Mouse (Mus musculus) stomach, embryonic 15.5 days (tissue): ENCODE measurements at regions not wholly inside any gene's neighbourhood (a gene's known extent, or its start where the extent isn't known, plus 50 kb on each side); places are given as distances from the start of the nearest gene placed in this dataset.

Source experiments
- ATAC-seq: fragments of 200-750 bp; cut with Nextera tagmentation; 2 replicates; pipeline ENCODE4 v1.8.0; 2017; ENCODE audit warnings: low read depth, moderate number of reproducible peaks, moderate TSS enrichment; ENCODE audit not compliant: insufficient read depth, low FRiP score
- H3K27ac ChIP-seq: fragments of 300-500 bp; sonication (generic); 2 replicates; pipeline ENCODE4 v1.5.1; 2015; ENCODE audit warnings: mild to moderate bottlenecking, inconsistent platforms
- H3K27me3 ChIP-seq: fragments of 300-500 bp; sonication (generic); replicated peaks from 2 replicates; pipeline ENCODE4 v1.6.1; 2015; ENCODE audit warnings: inconsistent platforms
- H3K36me3 ChIP-seq: fragments of 300-500 bp; sonication (generic); 2 replicates; pipeline ENCODE4 v1.6.1; 2015; ENCODE audit warnings: inconsistent platforms
- H3K4me1 ChIP-seq: fragments of 300-500 bp; sonication (generic); 2 replicates; pipeline ENCODE4 v1.6.1; 2015; ENCODE audit warnings: inconsistent platforms
- H3K4me2 ChIP-seq: fragments of 300-500 bp; sonication (generic); 2 replicates; pipeline ENCODE4 v1.6.1; 2015; ENCODE audit warnings: mild to moderate bottlenecking, inconsistent platforms
- H3K4me3 ChIP-seq: fragments of 300-500 bp; sonication (generic); replicated peaks from 2 replicates; pipeline ENCODE4 v1.5.1; 2015; ENCODE audit warnings: inconsistent platforms
- H3K9ac ChIP-seq: fragments of 300-500 bp; sonication (generic); 2 replicates; pipeline ENCODE4 v1.6.1; 2015; ENCODE audit warnings: inconsistent platforms
- H3K9me3 ChIP-seq: fragments of 300-500 bp; sonication (generic); 2 replicates; pipeline ENCODE4 v1.6.1; 2016; ENCODE audit warnings: inconsistent platforms
- WGBS: fragments of 180-500 bp; shearing (Covaris S2); methylation state at CpG from one replicate; pipeline ENCODE4 v1.1.7; 2015; 5-methylcytosine and 5-hydroxymethylcytosine counted together

DNA sequence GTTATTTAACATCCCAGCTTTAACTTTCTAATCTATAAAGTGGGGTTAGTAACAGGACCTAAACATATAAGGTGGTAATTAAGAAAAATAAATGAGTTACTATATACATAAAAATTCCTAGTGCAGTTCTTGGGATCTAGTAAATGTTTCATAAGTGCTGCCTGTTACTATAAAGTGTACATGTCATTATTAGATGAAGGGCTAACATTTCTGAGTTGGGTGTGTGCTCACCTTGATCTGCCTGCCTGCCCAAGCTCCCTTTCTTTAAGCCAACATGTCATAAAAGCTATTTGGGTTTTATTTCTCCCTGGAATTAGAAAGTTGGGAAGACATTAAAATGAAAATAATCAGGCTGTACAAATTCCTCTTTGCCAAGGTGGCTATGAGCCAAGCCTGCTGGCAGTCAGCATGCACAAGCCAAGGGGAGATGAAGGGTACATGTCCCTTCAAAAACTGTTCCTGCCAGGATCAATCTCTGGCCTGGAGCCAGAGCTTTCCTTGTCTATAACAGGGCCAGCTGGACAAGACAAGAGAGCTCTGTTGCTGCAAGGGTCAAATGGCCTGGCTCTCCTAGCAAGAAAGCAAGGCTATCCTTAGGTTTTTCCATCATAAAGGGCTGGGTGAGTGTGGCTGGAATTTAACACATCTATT, 59.9 kb upstream of the Usp24 start:
- Histone ChIP-seq H3K9me3 (no peaks in the 10 kb centered on the region), H3K27me3 (no peaks in the 10 kb centered on the region), H3K4me1 (0 out of 2 replicates have a peak, but pooled peaks cover 5% of the 10 kb centered on the region), H3K9ac (no peak overlapping the region), H3K36me3 (no peaks in the 10 kb centered on the region), H3K4me3 (no peak overlapping the region), H3K27ac (no peak overlapping the region), H3K4me2 (no peak overlapping the region)
- ATAC-seq = no peak

DNA sequence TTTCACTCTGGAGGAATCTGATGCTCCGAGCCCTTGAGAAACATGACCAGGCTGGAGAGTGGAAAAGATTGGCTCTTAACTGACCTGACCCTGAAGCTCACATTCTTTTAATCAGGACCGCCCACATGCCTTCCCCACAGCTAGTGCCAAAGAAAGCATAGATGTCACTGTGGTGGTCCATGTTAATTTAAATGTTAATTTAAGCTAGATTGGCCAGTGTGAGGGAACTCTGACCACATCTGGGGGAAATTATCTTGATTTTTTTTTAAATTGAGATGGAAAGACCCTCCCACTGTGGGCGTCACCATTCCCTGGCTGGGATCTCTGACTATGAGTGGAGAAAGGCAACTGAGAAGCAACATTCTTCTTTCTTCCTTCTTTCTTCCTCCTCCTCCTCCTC, 54.6 kb upstream of the Usp24 start:
- H3K9ac ChIP-seq = no peak overlapping the region
- WGBS = 82% methylated on average over 3 of the region's 3 CpGs
- no peaks in the 10 kb centered on the region for H3K27me3 ChIP-seq
- H3K4me3 ChIP-seq = no peak overlapping the region
- H3K4me2 ChIP-seq = no peak overlapping the region
- no peak overlapping the region for H3K27ac ChIP-seq
- no peak for ATAC-seq
- H3K36me3 ChIP-seq = no peaks in the 10 kb centered on the region
- H3K4me1 ChIP-seq = 0 out of 2 replicates have a peak, but pooled peaks cover 2% of the 10 kb centered on the region
- H3K9me3 ChIP-seq = no peaks in the 10 kb centered on the region

DNA sequence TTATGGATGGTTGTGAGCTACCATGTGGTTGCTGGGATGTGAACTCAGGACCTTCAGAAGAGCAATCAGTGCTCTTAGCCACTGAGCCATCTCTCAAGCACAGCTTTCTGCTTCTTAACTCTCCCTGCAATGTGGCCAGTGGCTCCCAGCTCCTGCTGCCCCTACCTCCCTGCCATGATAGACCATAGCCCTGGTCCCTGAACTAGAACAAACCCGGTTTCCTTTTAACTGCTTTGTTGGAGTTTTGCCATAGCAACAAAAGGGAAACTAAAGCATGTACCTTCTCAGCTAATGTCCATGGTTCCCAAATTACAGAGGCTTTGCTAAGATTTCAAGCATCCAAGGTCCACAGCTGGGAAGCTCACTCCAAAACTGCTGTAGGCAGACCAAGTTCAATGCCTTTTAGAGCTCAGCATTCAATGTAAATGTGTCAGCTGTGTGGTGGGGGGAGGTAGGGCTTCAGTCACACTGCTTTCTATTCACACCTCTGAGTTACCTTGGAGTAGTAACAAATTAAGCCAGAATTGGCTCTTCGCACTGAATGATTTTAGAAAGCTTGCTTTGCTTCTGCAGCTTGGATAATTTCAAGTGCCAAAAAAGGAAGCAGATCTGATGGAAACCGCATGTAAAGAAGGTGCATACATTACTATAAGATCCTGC, 54.0 kb upstream of the Usp24 start:
- 67% methylated on average over 3 of the region's 3 CpGs for WGBS

DNA sequence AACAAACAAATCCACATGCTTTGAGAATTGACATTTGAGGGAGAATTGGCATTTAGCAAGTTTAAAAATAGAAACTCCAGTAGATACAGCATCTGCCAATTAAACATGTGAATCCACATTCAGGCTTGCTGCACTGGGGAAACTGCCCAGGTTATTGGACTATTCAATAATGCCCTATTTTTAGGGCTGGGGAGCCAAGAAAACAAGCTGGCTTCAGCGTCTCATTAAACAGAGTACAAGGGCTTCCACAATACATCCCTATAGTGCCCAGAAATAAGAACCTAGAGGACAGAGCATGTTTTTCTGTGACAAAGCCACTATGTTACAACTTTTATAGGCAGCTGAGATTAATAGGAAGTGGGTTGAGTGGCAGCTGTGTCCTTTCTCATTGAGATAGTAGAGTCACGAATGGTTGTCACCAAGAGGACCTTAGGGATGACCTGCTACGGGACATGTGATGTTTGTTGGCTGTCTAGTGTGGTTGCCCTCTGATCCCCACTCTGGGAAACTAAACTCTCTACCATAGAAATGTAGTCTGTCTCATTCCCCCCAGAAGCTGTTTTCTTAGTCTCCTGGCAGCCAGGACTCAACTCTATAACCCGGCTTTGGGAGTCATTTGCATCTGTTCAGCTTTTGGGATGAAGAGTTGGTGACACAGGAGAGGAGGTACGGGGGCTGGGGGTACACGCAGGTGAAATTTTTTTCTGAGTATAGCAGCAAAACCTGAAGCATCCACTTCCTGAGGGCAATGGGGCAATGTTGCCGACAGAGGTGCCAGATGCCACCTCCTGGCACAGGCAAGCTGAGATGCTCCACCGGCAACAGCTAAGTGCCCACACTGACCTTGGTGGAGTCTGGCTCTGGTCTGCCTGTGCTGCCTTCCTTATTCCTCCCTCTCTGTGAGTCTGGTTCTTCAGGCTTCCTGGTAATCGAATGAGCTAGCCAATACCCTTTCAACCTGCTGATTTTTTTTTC, 53.0 kb upstream of the Usp24 start:
- H3K4me3 ChIP-seq = no peak overlapping the region
- H3K4me2 ChIP-seq = no peak overlapping the region
- 79% methylated on average over 9 of the region's 9 CpGs for WGBS
- no peaks in the 10 kb centered on the region for H3K27me3 ChIP-seq
- H3K9ac ChIP-seq = no peak overlapping the region
- H3K4me1 ChIP-seq = no peaks in the 10 kb centered on the region
- no peak for ATAC-seq
- H3K36me3 ChIP-seq = no peaks in the 10 kb centered on the region
- no peak overlapping the region for H3K27ac ChIP-seq
- H3K9me3 ChIP-seq = no peaks in the 10 kb centered on the region

More for the DNA sequence above, 54.0 kb upstream of the Usp24 start:
- Histone ChIP-seq H3K4me3 (no peak overlapping the region), H3K9me3 (no peaks in the 10 kb centered on the region), H3K4me2 (no peak overlapping the region), H3K9ac (no peak overlapping the region), H3K27ac (no peak overlapping the region), H3K4me1 (no peaks in the 10 kb centered on the region), H3K36me3 (no peaks in the 10 kb centered on the region), H3K27me3 (no peaks in the 10 kb centered on the region)
- ATAC-seq = no peak
